Mouse (Mus musculus) liver, embryonic 14.5 days (tissue): ENCODE measurements around the gene H1foo.

Source experiments
- CTCF ChIP-seq: IDR thresholded peaks from 2 replicates; pipeline ENCODE4 v1.5.1; 2016; ENCODE audit warnings: antibody characterized with exemption, low read depth, control low read depth
- EP300 ChIP-seq: IDR thresholded peaks from 2 replicates; pipeline ENCODE4 v1.6.1; 2016; ENCODE audit warnings: antibody characterized with exemption, low read depth

DNA sequence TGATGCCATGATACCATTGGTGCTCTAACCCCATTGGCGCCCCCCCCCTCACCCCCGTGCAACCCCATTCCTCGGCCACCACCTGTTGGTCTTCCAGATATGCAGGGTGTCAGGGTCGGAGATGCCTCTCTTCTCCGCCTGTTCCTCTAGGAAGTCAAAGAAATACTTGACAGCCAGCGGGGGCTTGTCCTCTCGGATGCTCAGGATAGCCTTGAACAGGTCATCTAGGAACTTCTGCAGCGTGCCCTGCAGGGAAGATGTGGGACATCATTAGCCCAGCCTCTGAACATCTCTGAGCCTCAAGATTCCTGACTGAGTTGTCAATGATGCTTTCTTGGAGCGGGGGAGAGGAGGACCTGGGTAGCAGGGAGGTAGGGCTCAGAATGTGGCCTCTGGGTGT, 13.7 kb downstream of the H1foo start:
- TF ChIP-seq CTCF (no peak), EP300 (no peak)
